Mouse (Mus musculus) mouse trophoblast stem cell (cell line): ENCODE results near the gene Ptpn6.

Source experiments
- in situ Hi-C, 2 experiments: fragments of 300-500 bp; cut with MseI, MboI; formaldehyde crosslinking; loops; 2 replicates in 1 of 2; 3 replicates in 1 of 2; pipeline ENCODE4 v1.15.1; 2025

The Ptpn6 gene

DNA sequence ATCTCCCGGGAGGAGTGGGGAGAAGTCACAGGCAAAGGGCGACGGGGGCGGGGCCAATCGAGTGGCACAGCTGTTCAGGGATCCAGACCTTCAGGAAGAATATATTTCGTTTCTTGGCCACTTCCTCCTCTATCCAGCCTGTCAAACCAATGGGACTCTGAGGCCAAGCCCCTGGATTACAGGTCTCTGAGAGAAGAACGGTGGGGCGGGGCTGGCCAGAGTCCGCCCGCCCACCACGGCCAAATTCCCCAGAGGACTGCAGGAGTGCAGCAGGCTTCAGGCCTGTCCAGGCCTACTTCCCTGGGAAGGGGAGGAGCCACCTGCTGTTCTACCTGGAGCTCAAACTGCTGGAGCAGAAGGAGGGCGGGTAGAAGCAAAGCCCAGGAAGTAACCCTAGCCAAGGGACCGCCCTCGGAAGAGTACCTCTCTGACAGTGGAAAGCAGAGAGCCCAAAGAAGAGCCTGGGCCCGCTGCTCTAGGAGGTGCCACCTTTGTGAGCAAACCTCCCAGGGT is at the start of gene Ptpn6:
Gene Ptpn6 (minus strand): TSS at position 204 of the 513 bp plus-strand sequence.
- in situ Hi-C loops: no loop called here

DNA sequence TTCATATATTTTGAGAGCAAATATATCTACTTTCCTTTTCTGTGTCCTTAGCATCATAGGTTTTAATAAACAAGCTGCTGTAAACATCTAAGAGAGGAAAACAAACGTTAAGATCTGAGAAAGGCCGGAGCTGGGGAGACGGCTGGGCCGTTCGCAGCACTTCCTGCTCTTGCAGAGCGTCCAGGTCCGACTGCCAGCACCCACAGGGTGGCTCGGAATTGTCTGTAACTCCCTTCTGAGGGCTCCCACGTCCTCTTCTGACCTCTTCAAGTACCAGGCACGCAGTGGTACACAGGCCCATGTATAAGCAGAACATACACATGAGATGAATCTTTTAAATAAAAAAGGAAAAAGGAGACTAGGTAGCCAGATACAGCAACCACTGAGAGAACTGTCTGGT is 49.2 kb upstream of the Ptpn6 start:
- in situ Hi-C loops: no loop called here

DNA sequence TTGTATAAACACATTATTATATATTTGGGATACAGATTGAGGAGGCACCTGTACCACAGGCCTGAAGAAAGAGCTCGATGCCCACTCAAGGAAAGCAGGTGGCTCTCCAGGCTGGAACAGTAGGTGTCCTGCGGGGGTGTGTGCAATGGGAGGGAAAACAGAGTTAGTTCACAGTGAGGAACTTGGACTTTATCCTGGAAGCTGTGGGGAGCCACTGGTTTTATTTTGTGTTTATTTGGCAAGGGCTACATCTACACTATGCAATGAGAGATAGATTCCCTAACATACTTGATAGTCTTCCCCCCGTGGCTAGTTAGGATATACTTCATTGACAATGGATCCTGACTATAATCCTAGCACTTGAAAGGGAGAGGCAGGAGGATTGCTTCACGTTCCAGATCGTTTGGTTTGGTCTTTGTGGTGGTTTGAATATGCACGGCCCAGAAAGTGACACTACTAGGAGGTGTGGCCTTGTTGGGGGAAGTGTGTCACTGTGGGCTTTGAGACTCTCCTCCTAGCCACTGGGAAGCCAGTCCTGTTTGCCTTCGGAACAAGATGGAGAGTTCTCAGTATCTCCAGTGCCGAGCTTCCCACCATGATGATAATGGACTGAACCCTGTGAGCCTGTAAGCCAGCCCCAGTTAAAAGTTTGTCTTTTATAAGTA is 48.4 kb upstream of the Ptpn6 start:
- in situ Hi-C loops: no loop called here

DNA sequence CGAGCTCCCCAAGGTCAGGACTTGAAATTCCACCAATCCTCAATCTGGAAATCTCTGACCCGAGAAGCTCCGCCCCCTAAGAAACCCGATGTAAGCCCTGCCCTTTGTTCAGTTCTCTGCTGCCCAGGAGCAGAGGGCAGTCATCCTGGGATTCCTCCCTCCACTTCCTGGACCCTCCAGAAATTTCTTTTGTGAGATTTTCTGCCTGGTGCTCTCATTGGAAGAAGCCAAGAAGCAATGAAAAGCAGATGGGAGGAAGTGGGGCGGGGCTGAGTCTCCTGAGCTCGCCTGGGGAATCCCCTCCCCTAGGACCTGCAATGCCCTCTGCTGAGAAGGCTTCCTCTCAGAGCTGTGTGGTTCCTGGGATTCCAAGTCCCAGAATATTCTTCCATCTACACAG is 43.9 kb upstream of the Ptpn6 start:
- in situ Hi-C loops: no loop called here

DNA sequence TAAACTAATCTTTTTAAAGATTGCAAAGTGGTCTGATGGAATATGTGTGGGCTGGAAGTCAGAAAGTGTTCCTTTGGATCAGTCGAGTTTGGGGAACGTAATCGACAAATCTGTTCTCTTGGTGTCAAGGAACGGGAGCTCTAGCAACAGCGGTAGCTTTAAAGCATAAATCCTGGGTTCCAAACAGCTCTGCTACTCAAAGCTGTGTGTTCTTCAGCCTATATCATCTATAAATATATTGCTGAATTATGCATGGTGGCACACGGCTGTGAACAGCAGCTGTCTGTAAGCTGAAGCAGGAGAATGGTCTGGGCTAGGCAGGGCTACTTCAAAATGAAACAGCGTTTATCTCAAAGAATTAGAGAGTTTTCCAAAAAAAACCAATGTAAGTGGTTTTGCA is 42.4 kb upstream of the Ptpn6 start:
- in situ Hi-C loops: no loop called here

DNA sequence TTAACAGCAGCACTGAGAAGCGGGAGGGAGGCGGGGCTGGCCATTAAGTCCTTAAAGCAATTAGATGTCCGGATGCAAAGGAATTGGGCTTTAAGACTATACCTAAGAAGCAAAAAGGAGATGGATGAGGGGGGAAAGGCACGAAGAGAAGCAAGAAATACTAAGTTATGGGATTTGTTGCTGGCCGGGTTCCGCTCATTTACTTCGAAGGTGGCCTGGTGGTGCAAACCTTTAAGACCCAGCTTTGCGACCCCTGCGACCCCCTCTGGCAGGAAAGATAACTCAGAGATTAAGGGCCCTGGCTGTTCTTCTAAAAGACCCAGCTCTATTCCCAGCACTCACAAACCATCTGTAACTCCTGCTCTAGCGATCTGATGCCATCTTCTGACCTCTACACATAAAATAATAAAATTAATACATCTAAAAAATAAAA is 41.5 kb upstream of the Ptpn6 start:
- in situ Hi-C loops: no loop called here

DNA sequence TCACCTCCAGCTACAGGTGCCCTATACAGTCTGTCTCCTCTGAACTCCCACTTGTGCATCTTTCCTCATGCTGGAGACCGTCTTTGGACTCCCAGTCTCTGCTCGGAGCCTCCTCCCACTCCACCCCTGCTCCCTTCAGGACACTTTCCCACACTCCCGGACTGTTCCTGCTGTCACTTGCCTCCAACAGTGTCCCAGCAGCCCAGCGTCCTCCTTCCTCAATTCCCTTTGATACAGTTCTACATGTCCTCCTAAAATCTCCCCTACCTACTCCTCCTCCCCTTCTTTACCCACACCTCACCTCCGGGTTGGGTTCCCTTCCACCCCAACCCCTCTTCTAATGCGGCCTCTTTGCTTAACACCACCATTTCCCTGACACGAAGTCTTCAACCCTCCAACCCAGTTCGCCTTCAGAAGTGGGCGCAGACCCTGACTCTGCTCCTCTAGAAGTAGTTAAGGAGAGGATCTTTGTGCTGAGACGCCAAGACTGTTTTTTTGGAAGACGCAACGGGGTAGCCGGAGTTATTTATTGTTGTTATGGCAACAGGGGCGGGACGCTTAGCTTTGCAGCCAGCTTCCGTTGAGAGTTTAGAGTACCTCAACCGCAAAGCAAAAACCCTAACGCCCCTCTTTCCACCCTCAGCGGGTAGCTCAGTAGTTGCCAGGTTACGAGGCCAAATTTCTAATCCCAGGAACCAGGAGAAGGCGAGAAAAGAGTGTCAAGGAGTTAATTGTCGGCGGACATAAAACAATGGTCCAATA is 40.9 kb upstream of the Ptpn6 start, which contains the start of gene Lrrc23:
Gene Lrrc23 (minus strand): TSS at position 506 of the 762 bp plus-strand sequence.
- in situ Hi-C loops: no loop called here

DNA sequence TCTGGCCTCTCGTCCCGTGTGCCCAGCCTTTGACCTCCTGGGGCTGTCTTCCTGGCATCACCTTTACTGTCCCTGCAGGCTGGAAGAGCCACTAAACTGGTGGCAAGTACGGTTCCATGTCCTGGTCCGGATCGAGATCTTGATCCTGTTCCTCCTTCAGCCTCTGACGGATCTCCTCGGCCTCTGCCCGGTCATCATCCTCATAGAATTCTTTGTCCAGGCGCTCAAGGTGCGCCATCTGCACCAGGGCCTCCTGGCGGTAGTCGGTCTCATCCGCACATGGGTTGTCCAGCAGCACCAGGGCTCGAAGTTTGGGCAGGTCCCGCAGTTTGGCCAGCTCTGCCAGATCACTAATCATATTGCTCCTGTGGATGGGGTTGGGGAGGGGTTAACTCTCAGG is 32.0 kb upstream of the Ptpn6 start:
- in situ Hi-C loops: no loop called here

DNA sequence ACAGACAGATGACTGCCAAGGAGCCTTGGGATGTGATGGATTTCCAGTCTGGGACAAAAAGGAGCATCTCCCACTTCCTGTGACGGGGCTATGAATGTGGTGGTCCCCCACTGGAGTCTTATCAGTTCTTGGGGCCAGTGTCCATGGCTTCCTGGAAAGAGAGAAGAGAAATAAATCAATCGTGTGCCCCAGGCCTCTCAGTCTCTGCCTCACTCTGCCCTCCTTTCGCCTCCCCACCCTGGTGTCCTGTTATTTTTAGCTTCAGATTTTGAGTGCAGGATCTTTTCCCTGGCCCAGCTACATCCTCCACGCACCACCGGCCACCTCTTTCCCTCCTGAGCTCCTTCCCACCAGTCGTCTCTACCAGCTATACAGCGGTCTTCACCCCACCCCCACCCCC is 31.5 kb upstream of the Ptpn6 start:
- in situ Hi-C loops: no loop called here

DNA sequence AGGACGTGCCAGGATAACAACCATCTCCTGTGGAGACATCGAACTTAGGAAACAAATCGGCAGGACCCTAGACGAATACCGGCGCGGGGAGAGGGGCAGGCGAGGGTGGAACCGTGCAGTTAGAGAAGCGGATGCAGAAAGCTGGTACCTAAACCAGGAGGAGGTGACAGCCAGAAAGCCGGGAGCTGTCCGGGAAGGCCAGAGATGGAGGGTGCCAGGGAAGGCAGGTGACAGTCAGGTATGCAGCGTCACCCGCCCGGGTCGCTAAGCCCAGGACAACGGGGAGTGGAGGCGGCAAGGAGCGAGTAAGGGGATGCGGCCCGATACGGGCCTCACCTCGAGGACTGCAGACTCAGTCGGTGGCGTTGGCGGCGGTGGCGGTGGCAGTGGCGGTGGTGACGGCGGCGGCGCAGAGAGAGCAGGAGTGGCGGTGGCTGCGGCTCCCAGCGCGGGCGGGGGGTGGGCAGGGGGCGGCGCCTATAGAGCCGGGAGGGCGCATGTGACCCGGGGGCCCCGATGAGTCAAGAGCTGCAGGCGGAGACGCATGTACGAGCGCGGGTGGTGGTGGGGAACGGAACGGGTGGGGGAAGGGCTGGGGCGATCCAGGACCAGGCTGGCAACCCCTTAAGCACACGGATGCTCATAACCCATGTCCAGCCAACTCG is 30.7 kb upstream of the Ptpn6 start, which contains the start of gene Eno2:
Gene Eno2 (minus strand): TSS at position 573 of the 665 bp plus-strand sequence.
- in situ Hi-C loops: no loop called here

DNA sequence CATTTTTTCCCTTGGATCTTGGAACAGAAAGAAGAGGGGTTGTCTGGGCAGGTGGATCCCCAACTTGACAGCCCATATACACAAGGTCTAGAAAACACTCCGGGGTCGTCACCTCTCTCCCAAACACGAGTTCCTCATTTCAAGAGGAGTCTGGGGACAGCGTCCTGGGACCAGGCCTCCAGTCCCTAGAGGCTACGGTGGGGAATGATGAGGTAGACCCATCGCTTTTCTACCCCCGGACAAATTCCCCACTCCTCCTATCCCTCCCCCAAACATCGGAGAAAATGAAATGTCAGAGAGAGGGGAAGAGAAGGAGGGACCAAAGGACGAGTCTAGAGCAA is 30.2 kb upstream of the Ptpn6 start:
- in situ Hi-C loops: no loop called here

DNA sequence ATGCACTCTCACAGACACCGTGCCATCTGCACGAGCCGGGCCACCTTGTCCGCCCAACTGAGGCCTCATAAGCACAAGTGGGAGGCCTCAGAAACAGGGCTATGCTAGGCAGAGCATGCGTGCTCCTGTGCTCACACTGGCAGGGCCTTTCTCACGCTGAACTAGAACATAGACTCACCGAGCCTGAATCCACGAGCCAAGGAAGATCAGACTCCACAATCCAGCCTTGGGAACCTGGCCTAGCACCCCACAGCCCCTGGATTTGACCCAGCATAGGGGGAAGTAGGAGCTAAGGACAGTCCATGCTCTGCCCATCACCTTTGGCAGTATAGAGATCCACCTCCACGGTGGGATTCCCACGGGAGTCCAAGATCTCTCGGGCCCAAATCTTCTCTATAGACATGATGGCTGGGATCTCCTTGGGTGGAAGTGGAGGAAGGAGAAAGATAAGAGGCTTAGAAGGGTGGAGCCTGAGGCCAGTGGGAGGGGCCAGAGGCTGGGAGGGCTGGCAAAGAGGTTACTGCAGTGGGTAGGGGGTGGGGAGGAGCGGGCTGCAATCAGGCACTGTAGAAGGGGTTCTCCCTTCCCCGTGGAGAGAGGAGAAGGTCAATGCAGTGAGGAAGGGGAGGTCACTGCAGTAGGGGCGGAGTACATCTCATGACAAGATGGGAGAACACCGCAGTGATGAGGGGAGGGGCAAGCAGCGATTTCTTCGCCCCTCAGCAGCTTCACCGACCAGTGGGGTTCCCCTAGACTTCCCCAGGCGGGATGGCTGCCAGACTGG is 29.6 kb upstream of the Ptpn6 start:
- in situ Hi-C loops: no loop called here

DNA sequence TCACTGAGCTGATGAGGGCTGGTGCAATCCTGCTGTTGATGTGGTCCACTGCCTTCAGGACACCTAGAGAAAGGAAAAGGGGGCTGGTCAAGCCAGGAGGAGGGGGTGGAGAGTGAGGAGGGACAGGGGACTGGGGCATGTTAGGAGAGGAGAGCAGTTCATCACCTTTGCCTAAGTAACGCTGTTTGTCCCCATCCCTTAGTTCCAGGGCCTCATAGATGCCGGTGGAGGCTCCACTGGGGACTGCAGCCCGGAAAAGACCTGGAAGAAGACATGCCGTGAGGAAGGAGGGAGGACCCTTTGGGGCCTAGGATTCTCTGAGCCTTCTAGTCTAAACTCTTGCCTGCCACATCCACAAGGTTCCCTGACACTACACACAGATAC is 29.0 kb upstream of the Ptpn6 start:
- in situ Hi-C loops: no loop called here

DNA sequence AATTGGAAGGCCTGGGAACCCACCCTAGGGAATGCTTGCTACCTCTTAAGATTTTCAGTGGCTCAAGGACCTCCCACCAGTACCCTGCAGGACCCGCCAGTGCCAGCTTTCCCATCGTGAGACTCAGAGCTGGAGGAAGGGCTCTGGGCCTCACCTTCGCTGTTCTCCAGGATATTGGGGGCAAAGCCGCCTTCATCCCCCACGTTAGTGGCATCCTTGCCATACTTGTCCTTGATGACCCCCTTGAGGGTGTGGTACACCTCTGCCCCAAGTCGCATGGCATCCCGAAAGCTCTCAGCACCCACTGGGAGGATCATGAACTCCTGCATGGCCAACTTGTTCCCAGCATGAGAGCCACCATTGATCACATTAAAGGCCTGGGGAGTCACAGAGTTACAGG is 27.4 kb upstream of the Ptpn6 start:
- in situ Hi-C loops: no loop called here

DNA sequence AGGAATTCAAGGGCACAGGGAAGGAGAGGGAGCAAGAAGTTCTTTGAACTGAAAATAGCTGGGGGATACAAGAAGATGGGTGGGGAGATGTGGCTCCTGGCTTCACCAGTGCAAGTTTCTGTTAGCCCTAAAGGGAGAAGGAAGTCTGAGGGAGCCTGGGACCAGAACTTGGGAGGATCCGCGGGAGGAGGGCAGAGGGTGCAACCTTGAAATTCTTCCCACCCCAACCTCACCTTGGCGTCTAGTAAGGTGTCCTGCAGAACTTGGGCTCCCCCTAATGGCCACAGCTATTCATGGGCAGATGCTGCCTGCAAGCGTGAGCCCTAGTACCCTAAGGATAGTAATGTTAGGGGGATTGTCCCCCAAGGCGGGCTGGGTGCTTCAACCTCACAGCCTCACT is 20.7 kb upstream of the Ptpn6 start:
- in situ Hi-C loops: no loop called here

DNA sequence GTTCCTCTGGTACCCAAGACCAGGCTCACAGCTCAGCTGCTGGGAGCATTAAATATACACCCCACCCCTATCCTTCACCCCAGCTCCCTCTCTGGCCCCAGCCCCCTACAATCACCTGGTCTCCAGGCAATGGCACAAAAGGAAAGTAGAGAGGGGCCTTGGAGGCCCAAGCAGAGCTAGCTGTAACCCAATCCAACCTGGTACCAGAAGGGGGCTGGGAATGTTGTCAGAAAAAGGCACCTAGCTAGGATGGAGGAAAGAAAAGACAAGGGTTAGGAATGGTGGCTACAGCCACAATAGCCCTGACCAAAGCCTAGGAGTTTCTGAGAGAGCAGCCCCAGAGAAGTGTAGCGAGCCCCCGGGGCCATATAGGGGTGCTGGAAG is 20.3 kb upstream of the Ptpn6 start:
- in situ Hi-C loops: no loop called here

DNA sequence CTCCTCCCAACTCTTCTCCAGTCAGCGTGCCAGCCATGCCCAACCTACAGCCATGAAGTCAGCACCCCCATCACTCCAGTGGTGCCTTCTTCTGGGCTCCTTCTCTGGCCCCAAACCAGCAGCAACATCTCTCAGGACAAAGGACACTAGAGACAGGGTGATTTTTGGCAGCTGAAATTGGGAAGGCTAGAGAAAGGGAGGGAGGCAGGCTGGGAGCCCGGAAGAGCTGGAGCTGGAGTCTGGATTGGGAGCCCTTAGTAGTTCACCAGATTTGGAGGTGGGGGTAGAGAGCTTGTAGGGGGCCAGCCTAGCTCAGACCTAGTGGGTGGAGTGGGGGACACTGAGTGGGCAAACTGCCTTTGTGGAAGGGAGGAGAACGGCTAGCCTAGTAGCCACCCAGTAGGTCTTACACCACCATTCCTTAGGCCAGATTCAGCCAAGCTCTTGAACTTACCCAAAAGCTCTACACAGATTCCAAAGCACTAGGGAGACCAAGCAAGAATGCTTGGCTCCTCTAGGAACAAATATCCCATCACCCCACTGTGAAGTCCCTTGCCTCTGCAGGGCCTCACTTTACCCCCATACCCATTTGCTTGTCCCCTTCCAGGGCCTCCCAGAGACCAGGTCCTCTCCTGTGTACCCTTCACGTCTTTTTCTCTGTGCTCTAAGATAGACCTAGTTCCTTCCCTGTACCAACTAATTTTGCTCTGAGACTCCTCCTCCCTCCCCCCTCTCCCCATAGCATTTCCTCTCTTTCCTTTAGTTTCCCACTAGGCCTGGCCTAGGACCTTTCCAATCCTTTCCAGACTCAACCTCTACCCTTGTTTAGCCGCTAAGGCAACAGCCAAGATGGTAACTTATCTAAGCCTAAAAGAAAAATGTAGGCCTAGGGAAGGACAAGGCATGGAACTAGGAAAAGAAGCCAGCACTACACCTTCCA is 19.7 kb upstream of the Ptpn6 start:
- in situ Hi-C loops: no loop called here

DNA sequence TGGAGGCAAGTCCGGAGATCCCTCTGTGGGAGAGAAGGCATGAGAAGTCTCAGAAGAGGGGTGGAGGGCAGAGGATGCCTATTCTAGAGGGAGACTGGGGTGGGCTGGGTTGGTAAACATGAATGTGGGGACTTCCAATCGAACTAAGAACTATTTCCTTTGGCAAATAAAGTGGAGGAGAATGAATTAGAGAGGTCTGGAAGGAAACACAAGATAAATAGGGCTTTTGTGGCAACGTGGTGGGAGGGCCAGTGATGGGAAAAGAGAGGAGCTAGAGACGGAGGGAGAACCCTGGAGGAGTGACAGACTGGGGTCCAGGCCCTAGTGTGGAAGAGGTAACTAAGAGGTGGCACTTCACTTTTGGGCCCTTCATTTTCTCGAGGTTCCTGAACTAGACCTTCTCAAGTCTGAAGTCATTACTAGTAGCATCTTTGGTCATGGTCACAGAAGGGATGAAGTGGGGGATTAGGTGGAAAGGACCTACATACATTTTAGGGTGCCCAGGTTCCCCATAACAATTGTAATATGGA is 18.9 kb upstream of the Ptpn6 start:
- in situ Hi-C loops: no loop called here

DNA sequence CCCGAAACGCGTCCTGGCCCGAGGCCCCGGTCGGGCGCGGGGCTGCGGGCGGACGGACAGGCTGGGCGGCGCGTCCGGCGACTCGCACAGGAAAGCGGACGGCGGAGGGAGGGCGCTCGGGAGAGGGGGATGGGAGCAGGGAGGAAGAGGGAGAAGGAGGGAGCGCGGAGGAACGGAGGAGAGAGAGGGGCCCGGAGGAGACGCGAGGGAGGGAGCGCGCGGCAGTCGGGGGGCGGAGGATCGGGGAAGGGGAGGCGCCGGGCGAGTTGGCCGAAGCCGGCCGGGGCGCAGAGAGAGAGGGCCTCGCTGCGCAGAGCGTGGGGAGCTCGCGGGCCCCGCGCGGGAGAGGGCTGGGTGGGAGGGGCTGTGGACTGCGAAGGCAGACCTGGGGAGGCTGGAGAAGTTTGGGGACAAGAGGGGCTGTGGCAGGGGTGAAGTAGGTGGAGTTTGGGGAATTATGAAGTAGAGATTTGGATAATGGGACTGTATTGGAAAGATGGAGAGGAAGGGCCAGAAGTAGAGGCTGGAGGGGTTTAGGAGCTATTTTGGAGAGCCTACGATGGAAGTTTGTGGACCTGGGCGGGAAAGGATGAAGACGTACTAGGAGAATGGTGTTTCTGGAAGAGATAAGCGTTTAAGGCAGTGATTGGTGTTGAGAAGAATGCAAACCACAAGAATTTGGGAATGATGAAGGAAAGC is 18.3 kb upstream of the Ptpn6 start:
- in situ Hi-C loops: no loop called here
